Mouse (Mus musculus): ENCODE measurements around the gene Olfr73. TPM values are rescaled to one million over a fixed set of nuclear protein-coding genes. Genes with fewer than 3 reads are reported as not detected.
"Not testable (repeated sequence)": the region's sequence is repeated elsewhere in the genome, so short reads cannot be mapped to it uniquely, and the experiment has no call there.

The Olfr73 gene
- not detected in 2 replicates for polyA plus RNA-seq (2015; fragmentation: Nextera tagmentation; extraction: Ambion mirVana)

- ATAC-seq = no peak
- H3K4me1 ChIP-seq (ENCODE audit: control insufficient read depth, insufficient read depth, low read length) = no peaks in the 10 kb centered on the region
- H3K27ac ChIP-seq (ENCODE audit: low read length) = no peak within 1 kb of the TSS
- no peaks in the 10 kb centered on the region for H3K36me3 ChIP-seq (ENCODE audit: control insufficient read depth, insufficient read depth, low read length)
- no peaks in the 10 kb centered on the region for H3K27me3 ChIP-seq (ENCODE audit: control insufficient read depth, insufficient read depth, low read depth, low read length)
- H3K4me2 ChIP-seq (ENCODE audit: low read length) = no peak within 1 kb of the TSS
- H3K4me3 ChIP-seq (ENCODE audit: low read depth, low read length) = no peak within 1 kb of the TSS
- no peak within 1 kb of the TSS for H3K9ac ChIP-seq (ENCODE audit: low read depth, low read length)
- H3K9me3 ChIP-seq (replicated peaks; ENCODE audit: control insufficient read depth, low read length, poor library complexity, severe bottlenecking) = no peaks in the 10 kb centered on the region
Measured at GRCm38 (mm10) chr2:88037599-88037998, at the start of gene Olfr73. TSS of gene Olfr73 (minus strand) at chr2:88037699.

- Histone ChIP-seq H3K4me3 (ENCODE audit: low read depth, low read length) (no peak within 1 kb of the TSS), H3K9me3 (replicated peaks; ENCODE audit: control insufficient read depth, low read length, poor library complexity, severe bottlenecking) (no peaks in the 10 kb centered on the region), H3K36me3 (ENCODE audit: control insufficient read depth, insufficient read depth, low read length) (no peaks in the 10 kb centered on the region), H3K27ac (ENCODE audit: low read length) (no peak within 1 kb of the TSS), H3K9ac (ENCODE audit: low read depth, low read length) (no peak within 1 kb of the TSS), H3K4me1 (ENCODE audit: control insufficient read depth, insufficient read depth, low read length) (no peaks in the 10 kb centered on the region), H3K4me2 (ENCODE audit: low read length) (no peak within 1 kb of the TSS), H3K27me3 (ENCODE audit: control insufficient read depth, insufficient read depth, low read depth, low read length) (no peaks in the 10 kb centered on the region)
- ATAC-seq = no peak
Measured at GRCm38 (mm10) chr2:88071730-88072129, 34.2 kb upstream of the Olfr73 start, which contains the start of gene Olfr1163. TSS of gene Olfr1163 (minus strand) at chr2:88071830.

GRCm38 (mm10) chr2:88063587-88063986 lies 26.1 kb upstream of the Olfr73 start:
- Histone ChIP-seq H3K9me3 (replicated peaks; ENCODE audit: control insufficient read depth, low read length, poor library complexity, severe bottlenecking) (no peaks in the 10 kb centered on the region), H3K36me3 (ENCODE audit: control insufficient read depth, insufficient read depth, low read length) (no peaks in the 10 kb centered on the region), H3K4me2 (ENCODE audit: low read length) (no peak overlapping the region), H3K27ac (ENCODE audit: low read length) (no peak overlapping the region), H3K9ac (ENCODE audit: low read depth, low read length) (no peak overlapping the region), H3K4me3 (ENCODE audit: low read depth, low read length) (no peak overlapping the region), H3K27me3 (ENCODE audit: control insufficient read depth, insufficient read depth, low read depth, low read length) (no peaks in the 10 kb centered on the region), H3K4me1 (ENCODE audit: control insufficient read depth, insufficient read depth, low read length) (no peaks in the 10 kb centered on the region)
- 75% methylated on average over 2 of the region's 2 CpGs for WGBS
- ATAC-seq = no peak

- 83% methylated on average over 1 of the region's 1 CpGs for WGBS
Measured at GRCm38 (mm10) chr2:88051029-88051428, 13.5 kb upstream of the Olfr73 start, which contains the start of gene Olfr1162. TSS of gene Olfr1162 (minus strand) at chr2:88051129.

GRCm38 (mm10) chr2:88022474-88022873 lies 15.0 kb downstream of the Olfr73 start, which contains the start of gene Olfr1161:
TSS of gene Olfr1161 (plus strand) at chr2:88022774.
- ATAC-seq; H3K9ac ChIP-seq (ENCODE audit: low read depth, low read length); H3K27ac ChIP-seq (ENCODE audit: low read length); H3K27me3 ChIP-seq (ENCODE audit: control insufficient read depth, insufficient read depth, low read depth, low read length); H3K4me3 ChIP-seq (ENCODE audit: low read depth, low read length); H3K4me2 ChIP-seq (ENCODE audit: low read length); H3K4me1 ChIP-seq (ENCODE audit: control insufficient read depth, insufficient read depth, low read length); H3K9me3 ChIP-seq (replicated peaks; ENCODE audit: control insufficient read depth, low read length, poor library complexity, severe bottlenecking); H3K36me3 ChIP-seq (ENCODE audit: control insufficient read depth, insufficient read depth, low read length): not testable (repeated sequence)
- WGBS = 96% methylated on average over 1 of the region's 1 CpGs

More at GRCm38 (mm10) chr2:88051029-88051428, 13.5 kb upstream of the Olfr73 start, which contains the start of gene Olfr1162:
- H3K27me3 ChIP-seq (ENCODE audit: control insufficient read depth, insufficient read depth, low read depth, low read length) = no peaks in the 10 kb centered on the region
- no peak within 1 kb of the TSS for H3K4me3 ChIP-seq (ENCODE audit: low read depth, low read length)
- H3K4me1 ChIP-seq (ENCODE audit: control insufficient read depth, insufficient read depth, low read length) = no peaks in the 10 kb centered on the region
- H3K9me3 ChIP-seq (replicated peaks; ENCODE audit: control insufficient read depth, low read length, poor library complexity, severe bottlenecking) = no peaks in the 10 kb centered on the region
- H3K4me2 ChIP-seq (ENCODE audit: low read length) = no peak within 1 kb of the TSS
- no peak within 1 kb of the TSS for H3K9ac ChIP-seq (ENCODE audit: low read depth, low read length)
- no peak for ATAC-seq
- H3K27ac ChIP-seq (ENCODE audit: low read length) = no peak within 1 kb of the TSS
- H3K36me3 ChIP-seq (ENCODE audit: control insufficient read depth, insufficient read depth, low read length) = no peaks in the 10 kb centered on the region

GRCm38 (mm10) chr2:88007515-88008318 lies 29.8 kb downstream of the Olfr73 start, which contains the start of gene Olfr1160:
TSS of gene Olfr1160 (minus strand) at chr2:88008268.
- H3K36me3 ChIP-seq (ENCODE audit: control insufficient read depth, insufficient read depth, low read length) = no peaks in the 10 kb centered on the region
- no peak within 1 kb of the TSS for H3K9ac ChIP-seq (ENCODE audit: low read depth, low read length)
- no peaks in the 10 kb centered on the region for H3K9me3 ChIP-seq (replicated peaks; ENCODE audit: control insufficient read depth, low read length, poor library complexity, severe bottlenecking)
- H3K27me3 ChIP-seq (ENCODE audit: control insufficient read depth, insufficient read depth, low read depth, low read length) = no peaks in the 10 kb centered on the region
- H3K4me3 ChIP-seq (ENCODE audit: low read depth, low read length) = no peak within 1 kb of the TSS
- no peak within 1 kb of the TSS for H3K4me2 ChIP-seq (ENCODE audit: low read length)
- no peaks in the 10 kb centered on the region for H3K4me1 ChIP-seq (ENCODE audit: control insufficient read depth, insufficient read depth, low read length)
- ATAC-seq = no peak
- H3K27ac ChIP-seq (ENCODE audit: low read length) = no peak within 1 kb of the TSS

GRCm38 (mm10) chr2:87989813-87990212 lies 47.7 kb downstream of the Olfr73 start, which contains the start of gene Olfr1158:
TSS of gene Olfr1158 (plus strand) at chr2:87990113.
- Histone ChIP-seq H3K9me3 (replicated peaks; ENCODE audit: control insufficient read depth, low read length, poor library complexity, severe bottlenecking) (no peaks in the 10 kb centered on the region), H3K4me2 (ENCODE audit: low read length) (no peak within 1 kb of the TSS), H3K27me3 (ENCODE audit: control insufficient read depth, insufficient read depth, low read depth, low read length) (no peaks in the 10 kb centered on the region), H3K4me3 (ENCODE audit: low read depth, low read length) (no peak within 1 kb of the TSS), H3K27ac (ENCODE audit: low read length) (no peak within 1 kb of the TSS), H3K4me1 (ENCODE audit: control insufficient read depth, insufficient read depth, low read length) (no peaks in the 10 kb centered on the region), H3K9ac (ENCODE audit: low read depth, low read length) (no peak within 1 kb of the TSS), H3K36me3 (ENCODE audit: control insufficient read depth, insufficient read depth, low read length) (no peaks in the 10 kb centered on the region)
- no peak for ATAC-seq

Other genes with a start within 250 kb of the Olfr73 start
- gene Olfr1143, start 237.1 kb downstream of the Olfr73 start, polyA plus RNA-seq (2015; fragmentation: Nextera tagmentation; extraction: Ambion mirVana) = not detected in 2 replicates
- gene Olfr1145, start 227.9 kb downstream of the Olfr73 start, polyA plus RNA-seq (2015; fragmentation: Nextera tagmentation; extraction: Ambion mirVana) = not detected in 2 replicates
- gene Olfr1148, start 207.2 kb downstream of the Olfr73 start, polyA plus RNA-seq (2015; fragmentation: Nextera tagmentation; extraction: Ambion mirVana) = not detected in 2 replicates
- not detected in 2 replicates for gene Olfr1150-ps1, start 193.7 kb downstream of the Olfr73 start, polyA plus RNA-seq (2015; fragmentation: Nextera tagmentation; extraction: Ambion mirVana)
- gene Olfr1151, start 181.8 kb downstream of the Olfr73 start, polyA plus RNA-seq (2015; fragmentation: Nextera tagmentation; extraction: Ambion mirVana) = not detected in 2 replicates
- not detected in 2 replicates for gene Olfr1152, start 171.2 kb downstream of the Olfr73 start, polyA plus RNA-seq (2015; fragmentation: Nextera tagmentation; extraction: Ambion mirVana)
- gene Olfr1153, start 142.7 kb downstream of the Olfr73 start, polyA plus RNA-seq (2015; fragmentation: Nextera tagmentation; extraction: Ambion mirVana) = not detected in 2 replicates
- not detected in 2 replicates for gene Olfr1154, start 132.5 kb downstream of the Olfr73 start, polyA plus RNA-seq (2015; fragmentation: Nextera tagmentation; extraction: Ambion mirVana)
- not detected in 2 replicates for gene Olfr1155, start 92.6 kb downstream of the Olfr73 start, polyA plus RNA-seq (2015; fragmentation: Nextera tagmentation; extraction: Ambion mirVana)
- not detected in 2 replicates for gene Olfr1156, start 84.6 kb downstream of the Olfr73 start, polyA plus RNA-seq (2015; fragmentation: Nextera tagmentation; extraction: Ambion mirVana)
- not detected in 2 replicates for gene Olfr1157, start 69.4 kb downstream of the Olfr73 start, polyA plus RNA-seq (2015; fragmentation: Nextera tagmentation; extraction: Ambion mirVana)
- not detected in 2 replicates for gene Olfr74, start 63.0 kb downstream of the Olfr73 start, polyA plus RNA-seq (2015; fragmentation: Nextera tagmentation; extraction: Ambion mirVana)
- not detected in 2 replicates for gene Olfr1158, start 47.6 kb downstream of the Olfr73 start, polyA plus RNA-seq (2015; fragmentation: Nextera tagmentation; extraction: Ambion mirVana)
- not detected in 2 replicates for gene Olfr1160, start 29.4 kb downstream of the Olfr73 start, polyA plus RNA-seq (2015; fragmentation: Nextera tagmentation; extraction: Ambion mirVana)
- not detected in 2 replicates for gene Olfr1161, start 14.9 kb downstream of the Olfr73 start, polyA plus RNA-seq (2015; fragmentation: Nextera tagmentation; extraction: Ambion mirVana)
- not detected in 2 replicates for gene Olfr1162, start 13.4 kb upstream of the Olfr73 start, polyA plus RNA-seq (2015; fragmentation: Nextera tagmentation; extraction: Ambion mirVana)
- not detected in 2 replicates for gene Olfr1163, start 34.1 kb upstream of the Olfr73 start, polyA plus RNA-seq (2015; fragmentation: Nextera tagmentation; extraction: Ambion mirVana)
- not detected in 2 replicates for gene Olfr1164, start 56.3 kb upstream of the Olfr73 start, polyA plus RNA-seq (2015; fragmentation: Nextera tagmentation; extraction: Ambion mirVana)
- not detected in 2 replicates for gene Olfr1166, start 90.6 kb upstream of the Olfr73 start, polyA plus RNA-seq (2015; fragmentation: Nextera tagmentation; extraction: Ambion mirVana)
- gene Olfr1167, start 117.5 kb upstream of the Olfr73 start, polyA plus RNA-seq (2015; fragmentation: Nextera tagmentation; extraction: Ambion mirVana) = not detected in 2 replicates
- gene Olfr1168, start 144.2 kb upstream of the Olfr73 start, polyA plus RNA-seq (2015; fragmentation: Nextera tagmentation; extraction: Ambion mirVana) = not detected in 2 replicates
- not detected in 2 replicates for gene Olfr1170, start 190.6 kb upstream of the Olfr73 start, polyA plus RNA-seq (2015; fragmentation: Nextera tagmentation; extraction: Ambion mirVana)
- gene Olfr1173, start 242.2 kb upstream of the Olfr73 start, polyA plus RNA-seq (2015; fragmentation: Nextera tagmentation; extraction: Ambion mirVana) = not detected in 2 replicates

Data from midbrain, embryonic 16.5 days (tissue).